8 mouse cellular contexts compared by ENCODE assay signal in genomic region chr4:128858226-128858625, GRCm38 (mm10). TPM values are rescaled to one million over a fixed set of nuclear protein-coding genes. Genes with fewer than 3 reads are reported as not detected.
A peak's percentile ranks its signal among the peaks of the same experiment; 100 is the strongest.
DNase-seq lines count a peak whose midpoint lies in the region; ATAC-seq and TF ChIP-seq lines count a peak whose summit lies in the region.
"Not testable (repeated sequence)": the region's sequence is repeated elsewhere in the genome, so short reads cannot be mapped to it uniquely, and the experiment has no call there.

No protein-coding gene starts in this region.

- TF ChIP-seq CTCF in G1E (IDR thresholded peaks at IDR 0.05; ENCODE audit: low read depth, low read length), result not testable (repeated sequence)

- not testable (repeated sequence) for ATAC-seq in G1E (ENCODE audit: extremely low read depth, insufficient number of reproducible peaks, low FRiP score, poor library complexity, severe bottlenecking); forebrain, embryonic 11.5 days (replicated peaks; ENCODE audit: low FRiP score); hindbrain, embryonic 11.5 days (ENCODE audit: low FRiP score)

- not testable (repeated sequence) for H3K36me3 ChIP-seq in G1E (replicated peaks); forebrain, embryonic 11.5 days (ENCODE audit: control insufficient read depth, insufficient read depth, low read length); hindbrain, embryonic 11.5 days (ENCODE audit: control insufficient read depth, insufficient read depth, low read length)

- H3K27me3 ChIP-seq in G1E (ENCODE audit: insufficient read depth, low read length); forebrain, embryonic 11.5 days (ENCODE audit: control insufficient read depth, insufficient read depth, low read length); hindbrain, embryonic 11.5 days (ENCODE audit: control insufficient read depth, insufficient read depth, low read length): not testable (repeated sequence)

- peak; percentile 16 for DNase-seq in G1E (ENCODE audit: low spot score)
- DNase-seq in c-Kit-positive CD71-positive TER-119-positive erythroid progenitor cells, embryonic 14.5 days (ENCODE audit: low spot score), result peak; percentile 80
- peak; percentile 89 for DNase-seq in forebrain, embryonic 11.5 days (ENCODE audit: low spot score)
- peak; percentile 83 for DNase-seq in hindbrain, embryonic 11.5 days (ENCODE audit: low spot score)
- DNase-seq in layer of hippocampus, postnatal 10 days (ENCODE audit: low spot score in 2 of 2), result peak; percentile 80 to 85
- peak; percentile 87 for DNase-seq in lung, postnatal 14 days
- peak; percentile 82 for DNase-seq in right cerebral cortex, postnatal 14 days
- DNase-seq in urinary bladder, adult 18-20 months (ENCODE audit: low spot score in 2 of 2), result peak; percentile 56 to 58

- peaks cover 11% of the 10 kb centered on the region for H3K4me1 ChIP-seq in G1E (ENCODE audit: insufficient read depth, low read depth, low read length)
- not testable (repeated sequence) for H3K4me1 ChIP-seq in forebrain, embryonic 11.5 days (replicated peaks; ENCODE audit: control insufficient read depth, insufficient read depth, low read length); hindbrain, embryonic 11.5 days (replicated peaks; ENCODE audit: control insufficient read depth, insufficient read depth, low read length)

- H3K9ac ChIP-seq in forebrain, embryonic 11.5 days (ENCODE audit: low read length); hindbrain, embryonic 11.5 days (ENCODE audit: low read depth, low read length): not testable (repeated sequence)

- not testable (repeated sequence) for H3K4me2 ChIP-seq in forebrain, embryonic 11.5 days (ENCODE audit: low read depth, low read length, severe bottlenecking); hindbrain, embryonic 11.5 days (replicated peaks; ENCODE audit: low read depth, low read length)

- not testable (repeated sequence) for H3K9me3 ChIP-seq in G1E (replicated peaks); forebrain, embryonic 11.5 days (ENCODE audit: control insufficient read depth, low read length); hindbrain, embryonic 11.5 days (ENCODE audit: control insufficient read depth, low read length)

- H3K4me3 ChIP-seq in G1E (ENCODE audit: low read depth, low read length); forebrain, embryonic 11.5 days (ENCODE audit: low read depth, low read length); hindbrain, embryonic 11.5 days (ENCODE audit: low read depth, low read length): not testable (repeated sequence)

- H3K27ac ChIP-seq in forebrain, embryonic 11.5 days (ENCODE audit: low read depth, low read length); hindbrain, embryonic 11.5 days (ENCODE audit: low read depth, low read length): not testable (repeated sequence)

RNA-seq across cellular contexts. Expression of gene Trim62, which starts 25.2 kb away (rescaled TPM):
- total RNA-seq in G1E (2014; fragmentation: Nextera tagmentation) (not detected in 2 replicates), G1E (2017) (0.12 and 0.16 TPM in 2 replicates)
- not detected in 2 replicates for polyA plus RNA-seq in G1E (2012)
- polyA plus RNA-seq in forebrain, embryonic 11.5 days (2014; fragmentation: Nextera tagmentation; extraction: Ambion mirVana), result 9.4 and 11.0 TPM in 2 replicates
- 13.0 and 13.1 TPM in 2 replicates for polyA plus RNA-seq in hindbrain, embryonic 11.5 days (2014; fragmentation: Nextera tagmentation; extraction: Ambion mirVana)
- total RNA-seq in layer of hippocampus, postnatal 10 days (2021), result 10 to 100 TPM; 26.2 TPM

RNA-seq across cellular contexts. Expression of gene Zfp362, which starts 52.4 kb away (rescaled TPM):
- total RNA-seq in G1E (2014; fragmentation: Nextera tagmentation) (26.6 and 39.5 TPM in 2 replicates), G1E (2017) (1.6 and 2.2 TPM in 2 replicates)
- polyA plus RNA-seq in G1E (2012), result 70.0 and 73.8 TPM in 2 replicates
- 53.0 and 55.2 TPM in 2 replicates for polyA plus RNA-seq in forebrain, embryonic 11.5 days (2014; fragmentation: Nextera tagmentation; extraction: Ambion mirVana)
- polyA plus RNA-seq in hindbrain, embryonic 11.5 days (2014; fragmentation: Nextera tagmentation; extraction: Ambion mirVana), result 29.5 and 30.4 TPM in 2 replicates
- 10 to 100 TPM; 37.8 to 38.5 TPM for total RNA-seq in layer of hippocampus, postnatal 10 days (2021)

Comparison
In these comparisons a context has a peak if more than half of its experiments do, and no peak if none do; other contexts are left out.
1. DNase-seq: peak in every context shown above with its lines; median percentile 89 in forebrain, embryonic 11.5 days; 87 in lung, postnatal 14 days; 83 in hindbrain, embryonic 11.5 days; 82 in layer of hippocampus, postnatal 10 days; 82 in right cerebral cortex, postnatal 14 days; 80 in c-Kit-positive CD71-positive TER-119-positive erythroid progenitor cells, embryonic 14.5 days; 57 in urinary bladder, adult 18-20 months; 16 in G1E.
2. RNA of gene Trim62, which starts 25.2 kb away (polyA plus RNA-seq): 13.0 to 13.1 TPM in hindbrain, embryonic 11.5 days and 9.4 to 11.0 TPM in forebrain, embryonic 11.5 days; not detected in G1E; every median in the first group is over 10 times any median in the second.